Mouse (Mus musculus) liver, embryonic 11.5 days (tissue): ENCODE results near the gene Mrps18b. TPM values are rescaled to one million over a fixed set of nuclear protein-coding genes. Genes with fewer than 3 reads are reported as not detected.

ENCODE experiments used
- ATAC-seq: fragments of 200-750 bp; cut with Nextera tagmentation; replicated peaks from 2 replicates; pipeline ENCODE4 v1.8.0; 2017; ENCODE audit warnings: moderate number of reproducible peaks, mild to moderate bottlenecking, moderate TSS enrichment, moderate library complexity; ENCODE audit not compliant: low FRiP score
- DNase-seq: peaks from one replicate; pipeline ENCODE4 v3.0.0-alpha.2; 2017; ENCODE audit warnings: low spot score
- H3K27ac ChIP-seq: fragments of 300-500 bp; sonication (generic); 2 replicates; pipeline ENCODE4 v1.5.1; 2014; ENCODE audit warnings: mild to moderate bottlenecking, low read depth, low read length, control low read depth
- H3K27me3 ChIP-seq: fragments of 300-500 bp; sonication (generic); replicated peaks from 2 replicates; pipeline ENCODE4 v1.6.1; 2014; ENCODE audit warnings: low read length, mixed read lengths; ENCODE audit not compliant: control insufficient read depth, insufficient read depth
- H3K36me3 ChIP-seq: fragments of 300-500 bp; sonication (generic); 2 replicates; pipeline ENCODE4 v1.6.1; 2014; ENCODE audit warnings: mild to moderate bottlenecking, low read length, moderate library complexity, mixed read lengths; ENCODE audit not compliant: control insufficient read depth, insufficient read depth
- H3K4me1 ChIP-seq: fragments of 300-500 bp; sonication (generic); replicated peaks from 2 replicates; pipeline ENCODE4 v1.6.1; 2014; ENCODE audit warnings: low read length, mixed read lengths; ENCODE audit not compliant: control insufficient read depth, insufficient read depth
- H3K4me2 ChIP-seq: fragments of 300-500 bp; sonication (generic); 2 replicates; pipeline ENCODE4 v1.6.1; 2014; ENCODE audit warnings: mild to moderate bottlenecking, control low read depth, moderate library complexity
- H3K4me3 ChIP-seq: fragments of 300-500 bp; sonication (generic); 2 replicates; pipeline ENCODE4 v1.5.1; 2014; ENCODE audit warnings: low read depth, low read length, control low read depth
- H3K9ac ChIP-seq: fragments of 300-500 bp; sonication (generic); 2 replicates; pipeline ENCODE4 v1.6.1; 2014; ENCODE audit warnings: low read depth, low read length, control low read depth
- H3K9me3 ChIP-seq: fragments of 300-500 bp; sonication (generic); 2 replicates; pipeline ENCODE4 v1.6.1; 2016; ENCODE audit warnings: low read length, inconsistent platforms, mixed read lengths; ENCODE audit not compliant: control insufficient read depth
- WGBS: fragments of 180-500 bp; shearing (Covaris S2); extraction: QIAGEN DNeasy Blood & Tissue Kit; methylation state at CpG from one replicate; pipeline ENCODE4 v1.1.7; 2014; 5-methylcytosine and 5-hydroxymethylcytosine counted together
- polyA plus RNA-seq: library from polyadenylated mRNA; unstranded; fragments of >200 nt; fragmentation: Nextera tagmentation; extraction: Ambion mirVana; gene quantifications from 2 replicates; pipeline ENCODE4 v1.2.1, GENCODE M21; 2014

Gene Mrps18b
- polyA plus RNA-seq, 1 experiment from 2014 or later = 167 TPM

GRCm38 (mm10) chr17:35915538-35916296 is 472 bp downstream of the Mrps18b start:
- Histone ChIP-seq H3K4me2 (peak overlapping the region; percentile 99), H3K9me3 (no peaks in the 10 kb centered on the region), H3K9ac (peak overlapping the region; percentile 89), H3K4me3 (peak overlapping the region; percentile 78), H3K4me1 (peaks cover 34% of the 10 kb centered on the region), H3K27ac (peak overlapping the region; percentile 99), H3K36me3 (peaks cover 16% of the 10 kb centered on the region), H3K27me3 (no peaks in the 10 kb centered on the region)
- ATAC-seq (peak; percentile 6), DNase-seq (no peak)
- 1% methylated on average over 28 of the region's 28 CpGs for WGBS

GRCm38 (mm10) chr17:35914975-35915374 is 1.2 kb downstream of the Mrps18b start:
- Histone ChIP-seq H3K4me1 (peaks cover 29% of the 10 kb centered on the region), H3K36me3 (peaks cover 16% of the 10 kb centered on the region), H3K4me2 (peak overlapping the region; percentile 99), H3K4me3 (peak overlapping the region; percentile 78), H3K9ac (peak overlapping the region; percentile 89), H3K27me3 (no peaks in the 10 kb centered on the region), H3K27ac (peak overlapping the region; percentile 99; the same call in 1 of the 2 replicates), H3K9me3 (no peaks in the 10 kb centered on the region)
- DNase-seq (no peak), ATAC-seq (no peak)
- WGBS = 56% methylated on average over 6 of the region's 6 CpGs

GRCm38 (mm10) chr17:35909919-35910369 is 6.2 kb downstream of the Mrps18b start, which contains the start of gene Atat1:
Gene Atat1, minus strand, starts transcription at chr17:35910075.
- peak; percentile 90 for ATAC-seq
- Histone ChIP-seq H3K36me3 (peaks cover 19% of the 10 kb centered on the region), H3K27ac (peak within 1 kb of the TSS; percentile 26; the same call in 1 of the 2 replicates), H3K4me3 (peak within 1 kb of the TSS; percentile 69), H3K4me2 (peak within 1 kb of the TSS; percentile 83), H3K9ac (peak within 1 kb of the TSS; percentile 65), H3K27me3 (no peaks in the 10 kb centered on the region), H3K4me1 (peaks cover 20% of the 10 kb centered on the region), H3K9me3 (no peaks in the 10 kb centered on the region)
- WGBS = 3% methylated on average over 25 of the region's 25 CpGs
- DNase-seq = peak; percentile 98

- peak overlapping the region; percentile 26; the same call in 1 of the 2 replicates for H3K27ac ChIP-seq
- peaks cover 17% of the 10 kb centered on the region for H3K36me3 ChIP-seq
- peaks cover 17% of the 10 kb centered on the region for H3K4me1 ChIP-seq
- peak overlapping the region; percentile 83 for H3K4me2 ChIP-seq
- peak overlapping the region; percentile 65 for H3K9ac ChIP-seq
- H3K27me3 ChIP-seq = no peaks in the 10 kb centered on the region
- peak; percentile 39 for ATAC-seq
- WGBS = 33% methylated on average over 20 of the region's 20 CpGs
- DNase-seq = no peak
- no peaks in the 10 kb centered on the region for H3K9me3 ChIP-seq
- H3K4me3 ChIP-seq = peak overlapping the region; percentile 69
Observed at GRCm38 (mm10) chr17:35909186-35909918, 6.8 kb downstream of the Mrps18b start.

- Histone ChIP-seq H3K9ac (no peak overlapping the region), H3K27me3 (no peaks in the 10 kb centered on the region), H3K9me3 (no peaks in the 10 kb centered on the region), H3K27ac (no peak overlapping the region), H3K4me3 (no peak overlapping the region), H3K4me2 (no peak overlapping the region), H3K4me1 (peaks cover 11% of the 10 kb centered on the region), H3K36me3 (peaks cover 15% of the 10 kb centered on the region)
- ATAC-seq (no peak), DNase-seq (no peak)
- WGBS = 75% methylated on average over 2 of the region's 2 CpGs
Observed at GRCm38 (mm10) chr17:35907609-35908008, 8.6 kb downstream of the Mrps18b start.

- Histone ChIP-seq H3K9me3 (no peaks in the 10 kb centered on the region), H3K27me3 (no peaks in the 10 kb centered on the region), H3K36me3 (peaks cover 10% of the 10 kb centered on the region; the same call in 1 of the 2 replicates), H3K4me2 (no peak overlapping the region), H3K9ac (no peak overlapping the region), H3K4me3 (no peak overlapping the region), H3K27ac (no peak overlapping the region), H3K4me1 (peaks cover 11% of the 10 kb centered on the region)
- no peak for DNase-seq
- 87% methylated on average over 1 of the region's 1 CpGs for WGBS
- no peak for ATAC-seq
Observed at GRCm38 (mm10) chr17:35905587-35905986, 10.6 kb downstream of the Mrps18b start.

- no peaks in the 10 kb centered on the region for H3K9me3 ChIP-seq
- peaks cover 11% of the 10 kb centered on the region for H3K4me1 ChIP-seq
- no peak overlapping the region for H3K4me3 ChIP-seq
- no peak overlapping the region for H3K27ac ChIP-seq
- no peak overlapping the region for H3K4me2 ChIP-seq
- no peak for DNase-seq
- WGBS = 65% methylated on average over 4 of the region's 4 CpGs
- H3K36me3 ChIP-seq = peaks cover 18% of the 10 kb centered on the region
- no peaks in the 10 kb centered on the region for H3K27me3 ChIP-seq
- H3K9ac ChIP-seq = no peak overlapping the region
- ATAC-seq = no peak
Observed at GRCm38 (mm10) chr17:35903992-35904355, 12.2 kb downstream of the Mrps18b start.

GRCm38 (mm10) chr17:35903343-35903991 is 12.7 kb downstream of the Mrps18b start:
- Histone ChIP-seq H3K27me3 (no peaks in the 10 kb centered on the region), H3K36me3 (peaks cover 18% of the 10 kb centered on the region), H3K27ac (no peak overlapping the region), H3K9me3 (no peaks in the 10 kb centered on the region), H3K4me1 (peaks cover 11% of the 10 kb centered on the region), H3K4me3 (no peak overlapping the region), H3K4me2 (no peak overlapping the region), H3K9ac (no peak overlapping the region)
- WGBS = 83% methylated on average over 9 of the region's 9 CpGs
- ATAC-seq (no peak), DNase-seq (no peak)
